In genomic region chr8:63951626-63952377, GRCm38 (mm10) we compare ENCODE assay signal across 8 mouse cellular contexts. TPM values are rescaled to one million over a fixed set of nuclear protein-coding genes. Genes with fewer than 3 reads are reported as not detected.
DNase-seq lines count a peak whose midpoint lies in the region; ATAC-seq lines count a peak whose summit lies in the region.

Sgo2b (minus strand) TSS chr8:63952248.

- ATAC-seq in cerebellum, adult (ENCODE audit: insufficient number of reproducible peaks, low FRiP score, low TSS enrichment), result peak; percentile 76
- no peak for ATAC-seq in limb, embryonic 12.5 days (ENCODE audit: insufficient number of reproducible peaks, insufficient read depth, low FRiP score, low TSS enrichment, low read depth)
- peak; percentile 63; the same call in 1 of the 2 replicates for ATAC-seq in stomach, embryonic 14.5 days (ENCODE audit: insufficient number of reproducible peaks, insufficient read depth, low FRiP score, low read depth)
- ATAC-seq in erythroid progenitor cell, adult 5-6 weeks (replicated peaks; ENCODE audit: low FRiP score, poor library complexity, severe bottlenecking), result no peak
- no peak for ATAC-seq in erythroblast, adult 5-6 weeks (replicated peaks; ENCODE audit: low FRiP score, poor library complexity, severe bottlenecking)

- H3K9me3 ChIP-seq in limb, embryonic 12.5 days, result no peaks in the 10 kb centered on the region
- H3K9me3 ChIP-seq in stomach, embryonic 14.5 days (ENCODE audit: control insufficient read depth, low read depth, low read length), result no peaks in the 10 kb centered on the region

- peaks cover 10% of the 10 kb centered on the region for H3K27me3 ChIP-seq in limb, embryonic 12.5 days
- no peaks in the 10 kb centered on the region for H3K27me3 ChIP-seq in stomach, embryonic 14.5 days (ENCODE audit: control insufficient read depth, insufficient read depth, low read length)

- H3K36me3 ChIP-seq in limb, embryonic 12.5 days, result no peaks in the 10 kb centered on the region
- H3K36me3 ChIP-seq in stomach, embryonic 14.5 days (ENCODE audit: control insufficient read depth, insufficient read depth, low read length), result no peaks in the 10 kb centered on the region

- DNase-seq in cerebellum, adult 8-10 months, result no peak
- peak; percentile 2 to 6 for DNase-seq in right cerebral cortex, adult 2 months (ENCODE audit: low spot score in 2 of 2)
- DNase-seq in right cerebral cortex, postnatal 14 days, result no peak

- peak within 1 kb of the TSS; percentile 37 for H3K4me3 ChIP-seq in limb, embryonic 12.5 days (replicated peaks)
- peak within 1 kb of the TSS; percentile 13; the same call in 1 of the 2 replicates for H3K4me3 ChIP-seq in stomach, embryonic 14.5 days (ENCODE audit: low read depth, low read length)

- H3K27ac ChIP-seq in limb, embryonic 12.5 days, result no peak within 1 kb of the TSS
- no peak within 1 kb of the TSS for H3K27ac ChIP-seq in stomach, embryonic 14.5 days (ENCODE audit: low read length)

- 5% methylated on average over 28 of the region's 30 CpGs for WGBS in limb, embryonic 12.5 days
- WGBS in stomach, embryonic 14.5 days, result 5% methylated on average over 28 of the region's 30 CpGs

- peak within 1 kb of the TSS; percentile 70 for H3K4me2 ChIP-seq in limb, embryonic 12.5 days
- H3K4me2 ChIP-seq in stomach, embryonic 14.5 days (replicated peaks; ENCODE audit: low read depth, low read length), result peak within 1 kb of the TSS; percentile 49

- H3K9ac ChIP-seq in limb, embryonic 12.5 days (replicated peaks), result peak within 1 kb of the TSS; percentile 52; the same call in 1 of the 2 replicates
- no peak within 1 kb of the TSS for H3K9ac ChIP-seq in stomach, embryonic 14.5 days (replicated peaks; ENCODE audit: low read depth, low read length)

- H3K4me1 ChIP-seq in limb, embryonic 12.5 days (replicated peaks), result no peaks in the 10 kb centered on the region
- H3K4me1 ChIP-seq in stomach, embryonic 14.5 days (ENCODE audit: control insufficient read depth, insufficient read depth, low read length), result no peaks in the 10 kb centered on the region

RNA-seq across cellular contexts. Expression of gene Sgo2b, which starts in this region (rescaled TPM):
- polyA plus RNA-seq in limb, embryonic 12.5 days (2016; fragmentation: Nextera tagmentation; extraction: Ambion mirVana), result not detected in 2 replicates
- 0.15 TPM in 1 of 2 replicates, not detected in the other for polyA plus RNA-seq in stomach, embryonic 14.5 days (2014; fragmentation: Nextera tagmentation; extraction: Ambion mirVana)
- total RNA-seq in erythroid progenitor cell, adult 5-6 weeks (2015; ENCODE audit: low replicate concordance), result not detected in 2 replicates
- not detected in 2 replicates for total RNA-seq in erythroid progenitor cell, adult 5-6 weeks (2017; ENCODE audit: low replicate concordance)
- not detected in 2 replicates for total RNA-seq in erythroblast, adult 5-6 weeks (2015; ENCODE audit: low replicate concordance)
- not detected in 2 replicates for total RNA-seq in erythroblast, adult 5-6 weeks (2017; ENCODE audit: low replicate concordance)

Comparison
In these comparisons a context has a peak if more than half of its experiments do, and no peak if none do; other contexts are left out.
1. DNase-seq: peak in right cerebral cortex, adult 2 months (2 of 2); none in cerebellum, adult 8-10 months (single experiment) and right cerebral cortex, postnatal 14 days (single experiment).
2. Peak in ATAC-seq, H3K4me3 ChIP-seq and H3K4me2 ChIP-seq in stomach, embryonic 14.5 days; RNA of the gene not detected or under 1 TPM.